Mouse (Mus musculus): ENCODE measurements at regions not wholly inside any gene's neighbourhood (a gene's known extent, or its start where the extent isn't known, plus 50 kb on each side); places are given as distances from the start of the nearest gene placed in this dataset.

GRCm38 (mm10) chr1:61205137-61205536 lies 227.4 kb downstream of the Icos start:
- no peak for TF ChIP-seq CTCF (IDR thresholded peaks at IDR 0.05; ENCODE audit: low read depth)
- TF ChIP-seq EP300 (IDR thresholded peaks at IDR 0.05; ENCODE audit: low read depth), result no peak
